Mouse (Mus musculus) induced T-regulatory cell, adult 2 months (primary cell): ENCODE data around the gene Tpbpa.
"Not testable (repeated sequence)": the region's sequence is repeated elsewhere in the genome, so short reads cannot be mapped to it uniquely, and the experiment has no call there.

Experiments used
- DNase-seq: peaks from one replicate; pipeline ENCODE4 v3.0.0-alpha.2; 2012; ENCODE audit warnings: low read depth

Gene Tpbpa

GRCm38 (mm10) chr13:60941884-60942283, at the start of gene Tpbpa:
Gene Tpbpa, minus strand, starts transcription at chr13:60941984.
- DNase-seq: not testable (repeated sequence)

GRCm38 (mm10) chr13:60986915-60987314, 45.1 kb upstream of the Tpbpa start:
- not testable (repeated sequence) for DNase-seq

GRCm38 (mm10) chr13:60972319-60972718, 30.5 kb upstream of the Tpbpa start:
- DNase-seq: not testable (repeated sequence)

GRCm38 (mm10) chr13:60963985-60964384, 22.2 kb upstream of the Tpbpa start:
- DNase-seq: not testable (repeated sequence)

GRCm38 (mm10) chr13:60961706-60962105, 19.9 kb upstream of the Tpbpa start:
- no peak for DNase-seq

GRCm38 (mm10) chr13:60936500-60936901, 5.3 kb downstream of the Tpbpa start, which contains the start of the genes Gm49391 and Ctla2a:
Gene Gm49391, minus strand, starts transcription at chr13:60936571.
Gene Ctla2a, minus strand, starts transcription at chr13:60936625.
- peak; percentile 57 for DNase-seq

GRCm38 (mm10) chr13:60935490-60935889, 6.3 kb downstream of the Tpbpa start, which contains the start of gene Gm49393:
Gene Gm49393, minus strand, starts transcription at chr13:60935590.
- not testable (repeated sequence) for DNase-seq

- DNase-seq: not testable (repeated sequence)
Measured at GRCm38 (mm10) chr13:60904780-60905179, 37.0 kb downstream of the Tpbpa start, which contains the start of gene Tpbpb. Gene Tpbpb, minus strand, starts transcription at chr13:60904880.

GRCm38 (mm10) chr13:60897328-60897727, 44.5 kb downstream of the Tpbpa start, which contains the start of gene Ctla2b:
Gene Ctla2b, minus strand, starts transcription at chr13:60897447.
- peak; percentile 51 for DNase-seq

GRCm38 (mm10) chr13:60896794-60897193, 45.0 kb downstream of the Tpbpa start, which contains the start of gene Gm49392:
Gene Gm49392, minus strand, starts transcription at chr13:60896894.
- not testable (repeated sequence) for DNase-seq

- DNase-seq: no peak
Measured at GRCm38 (mm10) chr13:60895406-60896160, 46.2 kb downstream of the Tpbpa start.

GRCm38 (mm10) chr13:60892301-60892700, 49.5 kb downstream of the Tpbpa start:
- DNase-seq: no peak
